Comparison of ENCODE assay signal across 8 mouse cellular contexts in genomic region chr4:137994562-137995336, GRCm38 (mm10). TPM values are rescaled to one million over a fixed set of nuclear protein-coding genes. Genes with fewer than 3 reads are reported as not detected.
DNase-seq lines count a peak whose midpoint lies in the region; ATAC-seq and TF ChIP-seq lines count a peak whose summit lies in the region.

No protein-coding gene starts in this region.

- TF ChIP-seq POLR2A in thymus, adult 2 months (IDR thresholded peaks at IDR 0.05; ENCODE audit: control insufficient read depth, extremely low read depth, insufficient read depth, low read length, poor library complexity), result no peak

- peaks cover 11% of the 10 kb centered on the region for H3K4me1 ChIP-seq in thymus, adult 2 months (replicated peaks; ENCODE audit: control insufficient read depth, insufficient read depth, low read length)
- peaks cover 38% of the 10 kb centered on the region for H3K4me1 ChIP-seq in forebrain, embryonic 15.5 days
- H3K4me1 ChIP-seq in limb, embryonic 15.5 days, result peaks cover 32% of the 10 kb centered on the region
- peaks cover 23% of the 10 kb centered on the region for H3K4me1 ChIP-seq in neural tube, embryonic 14.5 days (ENCODE audit: control insufficient read depth, insufficient read depth, low read length)

- peak overlapping the region; percentile 59 for H3K4me2 ChIP-seq in forebrain, embryonic 15.5 days (replicated peaks)
- H3K4me2 ChIP-seq in limb, embryonic 15.5 days, result peak overlapping the region; percentile 75
- peak overlapping the region; percentile 84 for H3K4me2 ChIP-seq in neural tube, embryonic 14.5 days (ENCODE audit: low read depth, low read length)

- no peak for TF ChIP-seq CTCF in thymus, adult 2 months (IDR thresholded peaks at IDR 0.05; ENCODE audit: borderline replicate concordance, control insufficient read depth, extremely low read depth, insufficient read depth, low read length, poor library complexity)

- H3K4me3 ChIP-seq in thymus, adult 2 months (ENCODE audit: control insufficient read depth, insufficient read depth, low read length), result peak overlapping the region; percentile 92
- peak overlapping the region; percentile 77 for H3K4me3 ChIP-seq in forebrain, embryonic 15.5 days
- H3K4me3 ChIP-seq in limb, embryonic 15.5 days, result peak overlapping the region; percentile 94
- H3K4me3 ChIP-seq in neural tube, embryonic 14.5 days (ENCODE audit: low read depth, low read length), result peak overlapping the region; percentile 91

- H3K27me3 ChIP-seq in thymus, adult 2 months (ENCODE audit: control insufficient read depth, insufficient read depth, low read length), result no peaks in the 10 kb centered on the region
- H3K27me3 ChIP-seq in forebrain, embryonic 15.5 days, result no peaks in the 10 kb centered on the region
- H3K27me3 ChIP-seq in limb, embryonic 15.5 days, result peaks cover 7% of the 10 kb centered on the region; the same call in 1 of the 2 replicates
- H3K27me3 ChIP-seq in neural tube, embryonic 14.5 days (ENCODE audit: control insufficient read depth, insufficient read depth, low read length), result 0 out of 2 replicates have a peak, but pooled peaks cover 3% of the 10 kb centered on the region

- ATAC-seq in forebrain, embryonic 15.5 days (replicated peaks), result no peak
- no peak for ATAC-seq in limb, embryonic 15.5 days (ENCODE audit: insufficient number of reproducible peaks, low FRiP score, low TSS enrichment, low read depth)
- no peak for ATAC-seq in neural tube, embryonic 14.5 days (ENCODE audit: low read depth)

- H3K27ac ChIP-seq in thymus, adult 2 months (ENCODE audit: control insufficient read depth, insufficient read depth, low read length), result peak overlapping the region; percentile 49
- peak overlapping the region; percentile 93; the same call in 1 of the 2 replicates for H3K27ac ChIP-seq in forebrain, embryonic 15.5 days (replicated peaks)
- H3K27ac ChIP-seq in limb, embryonic 15.5 days, result peak overlapping the region; percentile 96; the same call in 1 of the 2 replicates
- H3K27ac ChIP-seq in neural tube, embryonic 14.5 days (ENCODE audit: low read depth, low read length), result no peak overlapping the region

- peak overlapping the region; percentile 89 for H3K9ac ChIP-seq in forebrain, embryonic 15.5 days (replicated peaks)
- peak overlapping the region; percentile 99 for H3K9ac ChIP-seq in limb, embryonic 15.5 days
- peak overlapping the region; percentile 98 for H3K9ac ChIP-seq in neural tube, embryonic 14.5 days (replicated peaks; ENCODE audit: low read depth, low read length)

- WGBS in thymus, adult 2 months, result 34% methylated on average over 12 of the region's 12 CpGs
- 44% methylated on average over 12 of the region's 12 CpGs for WGBS in forebrain, embryonic 15.5 days
- WGBS in limb, embryonic 15.5 days, result 39% methylated on average over 12 of the region's 12 CpGs
- WGBS in neural tube, embryonic 14.5 days, result 46% methylated on average over 12 of the region's 12 CpGs

- H3K36me3 ChIP-seq in thymus, adult 2 months (ENCODE audit: control insufficient read depth, insufficient read depth, low read length), result peaks cover 14% of the 10 kb centered on the region
- peaks cover 23% of the 10 kb centered on the region for H3K36me3 ChIP-seq in forebrain, embryonic 15.5 days
- H3K36me3 ChIP-seq in limb, embryonic 15.5 days, result peaks cover 32% of the 10 kb centered on the region
- peaks cover 10% of the 10 kb centered on the region; the same call in 1 of the 2 replicates for H3K36me3 ChIP-seq in neural tube, embryonic 14.5 days (ENCODE audit: control insufficient read depth, insufficient read depth, low read length)

- DNase-seq in thymus, adult 2 months, result peak; percentile 24
- DNase-seq in thymus, adult 18-20 months, result no peak
- no peak for DNase-seq in cerebellum, postnatal 4 days (ENCODE audit: low spot score in 2 of 2)
- no peak for DNase-seq in spleen, adult 18-20 months
- DNase-seq in gastrocnemius, postnatal 4 days (ENCODE audit: low spot score in 2 of 2), result no peak

- no peaks in the 10 kb centered on the region for H3K9me3 ChIP-seq in forebrain, embryonic 15.5 days
- H3K9me3 ChIP-seq in limb, embryonic 15.5 days, result no peaks in the 10 kb centered on the region
- H3K9me3 ChIP-seq in neural tube, embryonic 14.5 days (ENCODE audit: control insufficient read depth, low read length), result no peaks in the 10 kb centered on the region

RNA-seq across cellular contexts. Expression of gene Eif4g3, which starts 1.9 kb away (rescaled TPM):
- 72.1 TPM in 2 replicates for polyA plus RNA-seq in thymus, adult 2 months (2012; rRNA removed)
- 48.6 and 49.7 TPM in 2 replicates for polyA plus RNA-seq in forebrain, embryonic 15.5 days (2015; fragmentation: Nextera tagmentation; extraction: Ambion mirVana)
- 27.1 and 29.1 TPM in 2 replicates for polyA plus RNA-seq in limb, embryonic 15.5 days (2015; fragmentation: Nextera tagmentation; extraction: Ambion mirVana)
- 64.9 and 71.4 TPM in 2 replicates for polyA plus RNA-seq in neural tube, embryonic 14.5 days (2014; fragmentation: Nextera tagmentation; extraction: Ambion mirVana)
- 100 to 1,000 TPM in 1 of 2 experiments, 10 to 100 TPM in 1; 90.3 to 107 TPM for total RNA-seq in gastrocnemius, postnatal 4 days (2021)
